Mouse (Mus musculus): ENCODE data around the gene Sh3glb2.

Sh3glb2 gene

GRCm38 (mm10) chr2:30342061-30342460, 17.1 kb downstream of the Sh3glb2 start:
- no peak for DNase-seq (ENCODE audit: low read depth, low spot score)

GRCm38 (mm10) chr2:30337179-30337578, 22.0 kb downstream of the Sh3glb2 start:
- no peak for DNase-seq (ENCODE audit: low read depth, low spot score)

GRCm38 (mm10) chr2:30336174-30336915, 22.8 kb downstream of the Sh3glb2 start:
- peak; percentile 78 for DNase-seq (ENCODE audit: low read depth, low spot score)

GRCm38 (mm10) chr2:30335324-30335723, 23.8 kb downstream of the Sh3glb2 start:
- DNase-seq (ENCODE audit: low read depth, low spot score), result peak; percentile 96

GRCm38 (mm10) chr2:30328791-30329190, 30.3 kb downstream of the Sh3glb2 start:
- no peak for DNase-seq (ENCODE audit: low read depth, low spot score)

- no peak for DNase-seq (ENCODE audit: low read depth, low spot score)
Observed at GRCm38 (mm10) chr2:30327276-30327675, 31.9 kb downstream of the Sh3glb2 start.

- DNase-seq (ENCODE audit: low read depth, low spot score), result no peak
Observed at GRCm38 (mm10) chr2:30325296-30325695, 33.8 kb downstream of the Sh3glb2 start.

- DNase-seq (ENCODE audit: low read depth, low spot score), result no peak
Observed at GRCm38 (mm10) chr2:30323111-30323510, 36.0 kb downstream of the Sh3glb2 start.

GRCm38 (mm10) chr2:30319260-30319659, 39.9 kb downstream of the Sh3glb2 start:
- no peak for DNase-seq (ENCODE audit: low read depth, low spot score)

- DNase-seq (ENCODE audit: low read depth, low spot score), result no peak
Observed at GRCm38 (mm10) chr2:30316955-30317354, 42.2 kb downstream of the Sh3glb2 start.

- peak; percentile 64 for DNase-seq (ENCODE audit: low read depth, low spot score)
Observed at GRCm38 (mm10) chr2:30316136-30316535, 43.0 kb downstream of the Sh3glb2 start.

GRCm38 (mm10) chr2:30311481-30311880, 47.7 kb downstream of the Sh3glb2 start:
- DNase-seq (ENCODE audit: low read depth, low spot score), result no peak

- no peak for DNase-seq (ENCODE audit: low read depth, low spot score)
Observed at GRCm38 (mm10) chr2:30309351-30309750, 49.8 kb downstream of the Sh3glb2 start.

- no peak for DNase-seq (ENCODE audit: low read depth, low spot score)
Observed at GRCm38 (mm10) chr2:30306087-30306486, 53.0 kb downstream of the Sh3glb2 start.

GRCm38 (mm10) chr2:30299966-30300365, 59.2 kb downstream of the Sh3glb2 start:
- no peak for DNase-seq (ENCODE audit: low read depth, low spot score)

- peak; percentile 39 for DNase-seq (ENCODE audit: low read depth, low spot score)
Observed at GRCm38 (mm10) chr2:30299525-30299924, 59.6 kb downstream of the Sh3glb2 start.

Measured in R1 (cell line).